Mouse (Mus musculus): ENCODE results near the gene Cul7. TPM values are rescaled to one million over a fixed set of nuclear protein-coding genes. Genes with fewer than 3 reads are reported as not detected.

The Cul7 gene
- total RNA-seq, 2 experiments from 2014 or later: 18.4 to 20.0 TPM

GRCm38 (mm10) chr17:46704887-46705835 is 55.0 kb downstream of the Cul7 start, which contains the start of gene Ppp2r5d:
Ppp2r5d (minus strand) TSS chr17:46705111.
- peak; percentile 94 to 96 for DNase-seq

- DNase-seq: no peak
These were observed 56.4 kb downstream of the Cul7 start for GRCm38 (mm10) chr17:46706375-46707089.

GRCm38 (mm10) chr17:46710959-46711597 is 60.9 kb downstream of the Cul7 start, which contains the start of gene Pex6:
Pex6 (plus strand) TSS chr17:46711463.
- peak; percentile 91 to 93 for DNase-seq

GRCm38 (mm10) chr17:46711612-46712271 is 61.6 kb downstream of the Cul7 start:
- DNase-seq: no peak

GRCm38 (mm10) chr17:46712442-46712841 is 62.3 kb downstream of the Cul7 start:
- DNase-seq: no peak

GRCm38 (mm10) chr17:46713849-46714248 is 63.7 kb downstream of the Cul7 start:
- DNase-seq: no peak

Other genes with a start within 250 kb of the Cul7 start
- 1 to 10 TPM; 8.1 to 8.4 TPM for gene Crip3, start 221.4 kb upstream of the Cul7 start, total RNA-seq (2021)
- under 1 TPM in 1 of 2 experiments, not detected in 1; 0.30 TPM for gene Slc22a7, start 211.9 kb upstream of the Cul7 start, total RNA-seq (2021)
- 100 to 1,000 TPM; 114 to 118 TPM for gene Ttbk1, start 162.7 kb upstream of the Cul7 start, total RNA-seq (2021)
- gene Dnph1, start 153.6 kb upstream of the Cul7 start, total RNA-seq (2021): 1 to 10 TPM; 4.9 to 7.1 TPM
- 10 to 100 TPM; 56.0 to 59.4 TPM for gene Cul9, start 103.9 kb upstream of the Cul7 start, total RNA-seq (2021)
- gene Srf, start 94.2 kb upstream of the Cul7 start, total RNA-seq (2021): 10 to 100 TPM; 82.3 to 83.6 TPM
- 1 to 10 TPM; 8.5 to 9.6 TPM for gene Ptk7, start 20.8 kb upstream of the Cul7 start, total RNA-seq (2021)
- gene Klc4, start 4.3 kb upstream of the Cul7 start, total RNA-seq (2021): 10 to 100 TPM; 19.0 to 19.7 TPM
- gene Mrpl2, start 4.1 kb upstream of the Cul7 start, total RNA-seq (2021): 10 to 100 TPM; 45.3 to 50.7 TPM
- gene Rrp36, start 24.0 kb downstream of the Cul7 start, total RNA-seq (2021): 10 to 100 TPM; 14.5 to 15.4 TPM
- 100 to 1,000 TPM in 1 of 2 experiments, 10 to 100 TPM in 1; 97.6 to 100 TPM for gene Mea1, start 28.5 kb downstream of the Cul7 start, total RNA-seq (2021)
- gene Klhdc3, start 30.6 kb downstream of the Cul7 start, total RNA-seq (2021): 100 to 1,000 TPM; 166 to 167 TPM
- gene Ppp2r5d, start 54.8 kb downstream of the Cul7 start, total RNA-seq (2021): 10 to 100 TPM; 86.5 to 91.9 TPM
- 10 to 100 TPM; 54.6 to 56.6 TPM for gene Pex6, start 61.1 kb downstream of the Cul7 start, total RNA-seq (2021)
- not detected for gene Gnmt, start 78.8 kb downstream of the Cul7 start, total RNA-seq (2021)
- gene Cnpy3, start 101.9 kb downstream of the Cul7 start, total RNA-seq (2021): 10 to 100 TPM; 64.0 to 68.6 TPM
- under 1 TPM in 1 of 2 experiments, not detected in 1; 0.30 TPM for gene Ptcra, start 113.4 kb downstream of the Cul7 start, total RNA-seq (2021)
- gene 2310039H08Rik, start 122.3 kb downstream of the Cul7 start, total RNA-seq (2021): 1 to 10 TPM; 6.6 to 9.4 TPM
- gene Rpl7l1, start 132.3 kb downstream of the Cul7 start, total RNA-seq (2021): 10 to 100 TPM; 47.2 to 53.8 TPM
- gene Bicral, start 208.1 kb downstream of the Cul7 start, total RNA-seq (2021): 10 to 100 TPM; 48.2 to 62.2 TPM
- gene Tbcc, start 240.3 kb downstream of the Cul7 start, total RNA-seq (2021): 10 to 100 TPM; 29.0 to 32.8 TPM